Mouse (Mus musculus) adrenal gland, adult 18-20 months (tissue): ENCODE measurements around the gene Plxna1. TPM values are rescaled to one million over a fixed set of nuclear protein-coding genes. Genes with fewer than 3 reads are reported as not detected.

ENCODE experiments used
- DNase-seq, 2 experiments: peaks; one replicate each; pipeline ENCODE4 v3.0.0; 2021 to 2022; ENCODE audit warnings: low spot score in 2 of 2
- total RNA-seq, 2 experiments: library from RNA; stranded (reverse); gene quantifications; 1 replicate in 1 of 2; 2 replicates in 1 of 2; pipeline ENCODE4 v1.2.3; 2021

The Plxna1 gene
- total RNA-seq, 2 experiments from 2014 or later: 41.0 to 84.6 TPM

DNA sequence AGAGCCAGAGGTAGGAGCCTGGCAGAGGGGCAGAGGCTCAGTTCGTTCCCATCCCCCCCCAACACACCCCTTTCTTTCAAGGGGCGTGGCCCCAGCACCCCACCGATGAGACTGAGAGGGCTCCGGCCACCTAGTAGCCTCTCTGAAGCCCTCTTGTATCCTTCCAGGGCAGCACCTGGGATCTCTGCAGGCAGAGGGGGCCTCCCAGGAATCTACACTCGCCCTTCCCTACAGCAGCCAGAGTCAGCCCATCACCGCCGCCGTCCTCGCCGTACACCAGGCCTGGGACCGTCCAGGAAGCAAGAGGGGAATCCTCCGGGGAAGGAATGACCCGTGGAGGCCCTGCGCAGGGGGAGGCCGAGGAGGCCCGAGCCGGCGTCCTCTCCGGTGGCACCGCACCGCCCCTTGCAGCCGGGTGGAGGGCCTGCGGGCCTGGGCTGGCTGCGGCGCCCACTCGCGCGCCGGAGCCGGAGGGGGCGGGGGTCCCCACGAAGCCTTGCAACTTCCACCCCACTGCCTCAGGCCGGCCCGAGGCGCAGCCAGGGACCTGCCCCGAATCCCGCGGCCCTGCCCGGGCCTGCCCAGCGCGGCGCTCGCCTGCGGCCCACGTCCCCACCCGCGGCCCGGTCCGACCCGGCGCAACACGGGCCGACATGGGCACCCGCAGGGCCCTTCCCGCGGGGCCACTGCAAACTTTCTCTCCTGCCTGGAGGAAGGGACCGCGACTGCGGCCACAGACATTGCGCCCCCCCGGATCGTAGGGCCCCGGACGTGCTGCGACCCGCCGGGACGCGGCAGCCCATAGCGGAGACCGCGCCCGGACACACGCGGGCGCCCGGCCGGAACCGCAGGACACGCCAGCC, 771 bp downstream of the Plxna1 start:
- DNase-seq: peak; percentile 59 to 62

DNA sequence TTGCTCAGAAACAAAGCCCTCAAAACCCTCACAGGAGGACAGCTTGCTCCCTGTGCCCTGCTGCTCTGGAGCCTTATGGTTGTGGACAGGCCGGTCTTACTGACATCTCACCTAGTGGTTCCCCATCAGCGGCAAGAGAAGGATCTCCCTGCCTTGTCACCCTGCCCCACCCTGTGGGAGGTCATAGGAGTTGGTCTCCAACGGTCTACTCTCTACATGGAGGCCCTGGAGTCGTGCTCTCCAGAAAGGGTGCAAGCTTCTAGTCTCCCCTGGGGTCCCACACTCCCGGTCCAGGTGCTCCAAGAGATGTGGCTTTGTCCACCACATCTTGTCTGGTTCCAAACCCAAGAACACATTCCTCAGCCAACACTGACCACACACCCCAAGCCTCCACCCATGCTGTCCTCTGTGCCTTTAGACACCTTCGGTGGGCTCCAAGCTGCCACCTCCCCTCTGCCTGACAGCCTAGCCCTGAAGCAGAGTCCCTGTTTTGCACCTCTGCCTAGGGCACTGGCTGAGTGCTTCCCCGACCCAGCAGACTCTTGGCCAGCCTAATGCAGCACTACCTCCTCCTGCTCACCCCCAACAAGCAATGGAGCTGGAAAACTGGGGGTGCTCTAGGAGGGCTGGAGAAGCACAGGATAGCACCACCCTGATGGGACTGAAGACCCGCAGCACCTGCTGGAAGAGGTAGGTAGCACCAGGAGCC, 1.6 kb downstream of the Plxna1 start:
- no peak for DNase-seq

DNA sequence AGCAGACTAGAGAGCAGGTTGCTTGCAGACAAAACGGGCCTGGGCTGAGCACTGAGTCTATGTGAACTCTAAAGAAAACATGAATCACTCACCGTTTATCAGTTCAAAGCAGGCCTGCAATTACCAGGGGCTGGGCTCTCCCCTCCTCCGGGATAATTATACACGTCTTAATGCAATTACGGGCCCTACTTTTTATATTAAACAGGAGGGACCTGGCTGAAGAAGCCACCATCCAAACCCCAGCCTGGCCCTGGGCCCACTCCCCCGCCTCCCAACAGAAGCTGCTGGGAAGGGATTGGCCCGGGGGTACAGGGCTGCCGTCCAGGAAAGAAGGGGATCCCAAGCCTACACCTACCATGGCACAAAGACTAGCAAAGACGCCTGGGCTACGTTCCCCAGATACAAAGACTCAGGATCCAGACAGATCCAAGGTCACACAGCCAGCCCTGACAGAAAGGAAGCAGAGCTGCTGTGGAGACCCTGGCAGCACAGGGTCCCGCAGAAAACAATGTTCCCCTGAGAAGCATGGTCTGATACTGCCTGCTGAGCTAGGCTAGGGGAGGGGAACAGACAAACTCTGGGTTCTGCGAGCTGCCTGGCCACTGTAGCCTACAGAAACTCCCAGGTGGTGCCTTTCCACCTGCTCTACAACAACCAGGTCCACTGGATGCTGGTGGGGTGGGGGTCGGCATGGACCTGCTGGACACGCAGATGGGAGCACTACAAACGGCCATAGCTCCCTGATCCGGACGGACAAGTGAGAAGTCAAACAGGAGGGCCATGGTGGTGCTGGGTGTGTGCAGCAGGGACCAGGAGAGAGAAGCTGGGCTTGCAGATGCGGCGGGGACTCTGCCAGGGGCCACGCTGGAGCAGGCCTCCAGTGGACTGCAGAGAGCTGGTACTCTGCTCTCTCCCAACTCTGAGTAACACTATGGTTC, 2.4 kb downstream of the Plxna1 start:
- DNase-seq: no peak

DNA sequence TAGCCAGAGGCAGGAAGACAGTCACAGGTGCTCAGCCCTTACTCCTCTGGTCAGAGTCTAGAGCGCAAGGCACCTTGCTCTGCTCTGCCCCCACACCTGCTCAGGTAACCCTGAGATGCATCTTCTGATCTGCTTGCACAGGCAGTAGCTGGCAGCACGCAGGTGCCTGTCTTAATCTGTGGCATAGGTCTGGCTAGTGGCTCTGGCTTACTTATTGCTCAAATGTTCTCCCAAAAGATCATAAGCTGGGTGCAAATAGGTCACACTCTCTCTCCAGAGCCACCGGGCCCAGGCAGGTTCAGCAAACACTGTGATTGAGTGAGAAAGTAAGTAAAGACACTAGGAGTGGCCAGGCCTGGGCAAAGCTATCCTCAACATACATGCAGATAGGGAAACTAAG, 3.2 kb downstream of the Plxna1 start:
- no peak for DNase-seq

DNA sequence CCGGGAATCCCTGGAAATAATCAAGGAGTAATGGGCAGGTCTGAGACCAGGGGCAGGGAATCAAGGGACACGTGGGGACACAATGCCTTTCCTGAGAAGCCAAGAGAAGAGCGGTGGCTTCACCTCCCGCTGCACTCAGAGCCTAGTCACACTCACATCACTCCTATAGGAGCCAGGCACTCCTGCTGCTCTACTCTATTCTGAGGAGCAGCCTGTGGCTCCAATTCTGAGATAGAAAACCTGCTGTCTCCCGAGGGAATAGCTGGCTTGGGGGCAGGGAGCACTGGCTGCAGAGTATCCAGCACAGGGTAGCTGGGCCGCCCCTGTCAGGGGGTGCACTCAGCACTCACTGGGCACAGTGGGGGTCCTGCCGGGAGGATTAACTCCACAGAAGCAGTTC, 6.8 kb downstream of the Plxna1 start:
- DNase-seq: no peak

GRCm38 (mm10) chr6:89354726-89355125, 7.7 kb downstream of the Plxna1 start:
- peak; percentile 61 to 80 for DNase-seq

DNA sequence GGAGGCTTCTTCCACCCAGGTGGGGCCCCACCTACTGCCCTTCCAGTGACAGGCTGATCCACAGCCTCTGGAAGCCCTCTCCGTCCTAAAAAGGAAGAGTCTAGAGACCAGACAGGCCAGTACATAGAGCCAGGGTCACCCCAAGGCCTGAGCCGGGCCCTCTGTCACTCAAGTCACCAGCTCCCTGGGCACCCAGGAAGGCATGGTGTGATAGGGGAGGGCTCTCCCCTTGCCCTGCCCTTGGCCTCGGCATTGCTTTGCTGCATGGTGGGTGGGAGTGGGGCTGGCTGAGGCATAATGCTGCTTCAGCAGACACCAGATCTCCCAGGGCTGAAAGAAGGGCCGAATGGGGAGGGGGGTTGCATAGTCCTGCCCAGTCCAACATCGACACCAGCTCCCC, 8.3 kb downstream of the Plxna1 start:
- no peak for DNase-seq

DNA sequence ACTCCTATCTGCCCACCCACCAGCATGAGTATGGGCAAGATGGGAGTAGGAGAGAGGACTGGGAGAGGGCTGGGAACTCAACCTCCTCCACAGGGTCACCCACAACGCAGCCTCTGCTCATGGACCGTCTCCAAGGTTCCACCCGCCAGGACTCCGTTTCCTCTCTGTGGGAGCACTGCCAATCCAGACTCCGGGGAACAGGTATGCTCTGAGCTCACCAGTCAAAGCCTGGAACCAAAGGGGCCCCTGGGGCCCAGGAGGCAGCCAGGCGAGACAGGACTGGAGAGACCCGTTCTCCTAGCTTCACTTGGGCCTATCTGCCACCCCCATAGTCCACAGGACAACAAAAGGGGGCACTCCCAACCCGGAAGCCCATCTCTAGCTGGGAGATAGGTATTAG, 9.3 kb downstream of the Plxna1 start:
- no peak for DNase-seq

- DNase-seq: no peak
Observed at GRCm38 (mm10) chr6:89351441-89352137, 10.8 kb downstream of the Plxna1 start.

DNA sequence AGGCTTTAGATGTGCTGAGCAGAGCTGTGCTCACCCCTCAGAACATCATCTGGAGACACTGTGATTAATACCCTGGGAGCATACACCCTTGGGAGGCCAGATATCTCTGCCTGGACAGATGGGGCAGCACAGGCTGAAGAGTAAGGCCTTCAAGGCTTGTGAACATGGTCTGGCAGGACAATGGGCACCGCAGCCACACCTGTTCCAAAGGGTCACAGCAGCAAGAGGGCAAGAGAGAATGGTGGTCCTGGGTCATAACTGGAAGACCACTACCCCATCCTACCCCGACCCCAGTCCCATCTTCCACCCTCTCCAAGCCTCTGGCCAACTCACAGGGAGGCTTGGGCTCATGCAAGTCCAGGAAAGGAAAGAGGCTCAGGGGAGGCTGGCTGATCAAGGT, 11.9 kb downstream of the Plxna1 start:
- DNase-seq: no peak

DNA sequence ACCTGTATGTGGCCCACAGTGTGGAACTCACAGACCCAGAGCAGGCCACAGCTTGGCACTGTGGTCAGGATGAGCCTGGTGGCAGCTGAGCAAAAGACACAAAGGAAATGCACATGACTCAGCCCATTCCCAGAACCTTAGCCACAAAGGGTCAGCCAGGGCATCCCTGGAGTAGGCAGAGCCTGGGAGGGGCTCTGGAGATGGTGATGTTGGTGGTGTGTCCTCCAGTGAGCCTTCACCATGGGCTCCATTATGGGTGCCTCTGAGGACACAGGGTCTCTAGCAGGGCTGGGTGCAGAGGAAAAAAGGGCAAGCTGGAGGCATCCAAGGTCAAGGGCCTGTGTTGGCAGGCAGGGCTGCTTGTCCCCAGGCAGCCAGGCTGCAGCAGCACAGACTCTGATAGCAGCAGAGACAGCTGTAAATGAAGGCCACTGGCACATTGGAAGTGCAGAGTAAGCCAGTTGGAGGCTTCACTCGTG, 12.3 kb downstream of the Plxna1 start:
- DNase-seq: peak in 1 of 2 experiments; percentile 52

GRCm38 (mm10) chr6:89348363-89348762, 14.1 kb downstream of the Plxna1 start:
- DNase-seq: no peak

DNA sequence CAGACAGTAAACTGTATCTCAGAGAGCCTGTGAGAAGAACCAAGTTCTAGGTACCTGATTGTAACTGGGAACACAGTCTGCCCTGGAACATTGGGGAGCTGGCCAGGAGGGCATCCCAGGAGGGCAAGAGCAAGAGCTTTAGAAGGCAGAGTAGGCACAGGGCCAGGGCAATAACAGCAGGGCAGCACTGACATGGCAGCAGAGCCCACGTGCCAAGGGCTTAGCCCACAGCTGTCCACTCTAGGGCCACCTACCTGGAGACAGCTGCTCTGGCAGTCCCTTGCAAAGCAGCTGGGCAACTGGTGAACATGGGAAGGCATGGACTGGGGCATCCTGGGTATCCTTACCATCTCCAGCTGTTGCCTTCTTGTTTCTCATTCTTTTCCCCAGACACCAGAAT, 14.6 kb downstream of the Plxna1 start:
- DNase-seq: no peak

- no peak for DNase-seq
Observed at GRCm38 (mm10) chr6:89345855-89346254, 16.6 kb downstream of the Plxna1 start.

DNA sequence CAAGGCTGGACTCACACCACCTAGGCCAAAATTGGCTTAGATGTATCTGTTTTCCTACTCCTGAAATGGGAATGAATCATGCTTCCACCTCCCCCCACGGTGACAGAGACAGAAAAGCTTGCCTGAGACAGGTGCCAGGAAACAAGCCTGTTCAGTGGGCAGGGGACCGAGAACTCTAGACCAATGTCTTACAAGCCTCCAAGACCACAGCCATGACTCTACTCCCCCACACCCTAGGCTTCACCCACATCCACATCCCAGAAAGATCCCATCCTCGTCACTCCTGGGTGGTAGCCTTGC, 17.0 kb downstream of the Plxna1 start:
- DNase-seq: no peak

DNA sequence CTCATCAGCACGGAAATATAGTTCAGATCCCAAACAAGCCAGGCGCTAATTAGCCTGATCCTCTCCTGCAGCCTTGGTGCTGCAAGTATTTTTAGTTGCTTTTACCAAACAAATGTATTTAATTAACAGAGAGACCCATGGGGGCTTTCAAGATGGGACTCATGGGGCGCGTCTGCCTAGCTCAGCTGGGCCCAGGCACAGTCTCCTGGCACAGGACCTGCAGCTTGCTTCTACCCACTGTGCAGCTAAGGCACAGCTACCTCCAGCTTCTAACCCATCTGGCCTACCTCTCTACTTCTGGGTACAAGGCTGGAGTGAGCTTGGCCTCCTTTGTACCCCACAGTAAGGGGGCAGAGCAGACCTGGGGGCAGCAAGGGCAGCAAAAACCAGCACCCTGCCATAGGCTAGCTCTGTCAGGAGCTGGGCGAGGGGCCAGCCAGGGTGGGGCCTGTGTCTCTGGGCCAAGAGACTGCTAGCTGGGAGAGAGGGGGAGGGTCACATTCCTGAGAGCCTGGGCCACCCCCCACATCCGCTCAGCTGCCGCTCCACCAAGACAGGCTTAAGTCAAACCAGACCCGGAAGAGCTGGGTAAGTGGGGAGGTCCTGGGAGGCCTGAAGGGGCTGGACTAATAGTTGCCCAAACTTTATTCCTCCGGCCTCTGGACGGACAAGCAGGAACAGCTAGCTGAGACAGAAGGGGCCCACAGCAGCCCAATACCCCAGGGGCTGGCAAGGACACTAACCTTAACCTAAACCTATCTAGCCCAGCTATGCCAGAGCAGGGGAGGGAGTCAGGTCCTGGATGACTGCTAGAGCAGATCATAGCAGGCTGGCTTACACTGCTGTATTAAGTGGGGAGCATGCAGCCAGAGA, 17.6 kb downstream of the Plxna1 start:
- DNase-seq: peak in 1 of 2 experiments; percentile 65

GRCm38 (mm10) chr6:89341981-89342380, 20.4 kb downstream of the Plxna1 start:
- no peak for DNase-seq

GRCm38 (mm10) chr6:89339447-89339846, 23.0 kb downstream of the Plxna1 start:
- DNase-seq: peak; percentile 46 to 59

GRCm38 (mm10) chr6:89338733-89339132, 23.7 kb downstream of the Plxna1 start:
- no peak for DNase-seq

GRCm38 (mm10) chr6:89337574-89337973, 24.8 kb downstream of the Plxna1 start:
- no peak for DNase-seq
